Mouse (Mus musculus) ES-Bruce4 (cell line): ENCODE results near the gene Acta1.

Source experiments
- CTCF ChIP-seq: IDR thresholded peaks from one replicate; pipeline ENCODE4 v1.8.1; 2011; ENCODE audit warnings: low read depth, low read length
- EP300 ChIP-seq: IDR thresholded peaks from 2 replicates; pipeline ENCODE4 v1.6.1; 2011; ENCODE audit warnings: low read depth, low read length; ENCODE audit not compliant: insufficient read depth
- POLR2A ChIP-seq: IDR thresholded peaks from one replicate; pipeline ENCODE4 v1.8.1; 2011; ENCODE audit warnings: low read length; ENCODE audit not compliant: insufficient read depth

DNA sequence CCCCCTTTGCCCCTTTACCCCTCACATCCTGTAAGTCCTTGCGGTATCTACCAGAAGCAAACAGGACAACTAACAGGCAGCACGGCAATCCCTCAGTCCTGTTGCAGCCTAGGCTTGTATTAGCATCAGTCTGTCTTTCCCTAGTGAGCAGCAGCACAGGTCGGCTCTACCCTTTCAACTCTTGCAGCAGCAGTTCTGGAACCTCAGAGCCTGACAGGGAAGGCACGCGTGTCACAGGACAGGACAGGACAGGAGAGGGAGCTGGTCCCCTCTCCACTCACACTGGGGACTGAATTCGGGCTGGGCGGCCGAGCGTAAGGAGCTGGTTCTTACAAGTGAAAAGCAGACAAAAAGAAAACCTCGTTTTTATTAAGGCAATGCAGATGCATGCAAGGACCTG lies 2.2 kb upstream of the Acta1 start:
- TF ChIP-seq POLR2A: no peak
- no peak for TF ChIP-seq CTCF
- no peak for TF ChIP-seq EP300
